Mouse (Mus musculus) heart, postnatal 0 days (tissue): ENCODE measurements around the gene Pcf11. TPM values are rescaled to one million over a fixed set of nuclear protein-coding genes. Genes with fewer than 3 reads are reported as not detected.

Source experiments
- ATAC-seq: fragments of 200-750 bp; cut with Nextera tagmentation; 2 replicates; pipeline ENCODE4 v1.8.0; 2017; ENCODE audit warnings: low read depth, moderate number of reproducible peaks, moderate library complexity; ENCODE audit not compliant: insufficient read depth
- DNase-seq: peaks from one replicate; pipeline ENCODE4 v3.0.0-alpha.2; 2016; ENCODE audit warnings: low spot score
- H3K27ac ChIP-seq: fragments of 300-500 bp; sonication (generic); 2 replicates; pipeline ENCODE4 v1.5.1; 2014; ENCODE audit warnings: low read depth, mild to moderate bottlenecking
- H3K27me3 ChIP-seq: fragments of 300-500 bp; sonication (generic); 2 replicates; pipeline ENCODE4 v1.6.1; 2014; ENCODE audit warnings: low read length, mixed read lengths; ENCODE audit not compliant: control insufficient read depth, insufficient read depth
- H3K36me3 ChIP-seq: fragments of 300-500 bp; sonication (generic); replicated peaks from 2 replicates; pipeline ENCODE4 v1.6.1; 2014; ENCODE audit warnings: low read length, mixed read lengths; ENCODE audit not compliant: control insufficient read depth, insufficient read depth
- H3K4me1 ChIP-seq: fragments of 300-500 bp; sonication (generic); 2 replicates; pipeline ENCODE4 v1.6.1; 2014; ENCODE audit warnings: antibody characterized with exemption; ENCODE audit not compliant: control insufficient read depth, insufficient read depth
- H3K4me2 ChIP-seq: fragments of 300-500 bp; sonication (generic); 2 replicates; pipeline ENCODE4 v1.6.1; 2014; ENCODE audit warnings: low read depth, mild to moderate bottlenecking, low read length, moderate library complexity
- H3K4me3 ChIP-seq: fragments of 300-500 bp; sonication (generic); 2 replicates; pipeline ENCODE4 v1.5.1; 2014; ENCODE audit warnings: low read depth, low read length
- H3K9ac ChIP-seq: fragments of 300-500 bp; sonication (generic); replicated peaks from 2 replicates; pipeline ENCODE4 v1.6.1; 2014; ENCODE audit warnings: low read depth, low read length, mixed read lengths
- H3K9me3 ChIP-seq: fragments of 300-500 bp; sonication (generic); replicated peaks from 2 replicates; pipeline ENCODE4 v1.6.1; 2016; ENCODE audit warnings: low read length; ENCODE audit not compliant: control insufficient read depth
- CTCF ChIP-seq: IDR thresholded peaks from 2 replicates; pipeline ENCODE4 v1.5.1; 2016; ENCODE audit warnings: antibody characterized with exemption, control low read depth, low read depth
- EP300 ChIP-seq: IDR thresholded peaks from 2 replicates; pipeline ENCODE4 v1.6.1; 2016; ENCODE audit warnings: antibody characterized with exemption, low read depth
- WGBS: fragments of 180-500 bp; shearing (Covaris S2); extraction: QIAGEN DNeasy Blood & Tissue Kit; methylation state at CpG from one replicate; pipeline ENCODE4 v1.1.7; 2014; 5-methylcytosine and 5-hydroxymethylcytosine counted together
- polyA plus RNA-seq: library from polyadenylated mRNA; unstranded; fragments of >200 nt; fragmentation: Nextera tagmentation; extraction: Ambion mirVana; gene quantifications from 2 replicates; pipeline ENCODE4 v1.2.1, GENCODE M21; 2015
- total RNA-seq: library from RNA; depleted of rRNA; stranded (reverse); fragments of >200 nt; gene quantifications from 2 replicates; pipeline ENCODE4 v1.2.3, GENCODE M21; 2014; ENCODE audit warnings: low replicate concordance; rRNA removed

Pcf11 gene
- total RNA-seq (10.6 and 26.2 TPM in 2 replicates), polyA plus RNA-seq (9.6 and 10.5 TPM in 2 replicates)

GRCm38 (mm10) chr7:92669507-92670471 is at the start of gene Pcf11:
Gene Pcf11 (minus strand): TSS chr7:92669934.
- Histone ChIP-seq H3K4me2 (peak within 1 kb of the TSS; percentile 90), H3K4me3 (peak within 1 kb of the TSS; percentile 96), H3K9ac (peak within 1 kb of the TSS; percentile 99), H3K36me3 (no peaks in the 10 kb centered on the region), H3K4me1 (peaks cover 13% of the 10 kb centered on the region), H3K9me3 (0 out of 2 replicates have a peak, but pooled peaks cover 3% of the 10 kb centered on the region), H3K27me3 (no peaks in the 10 kb centered on the region), H3K27ac (peak within 1 kb of the TSS; percentile 97)
- DNase-seq (peak; percentile 99), ATAC-seq (peak; percentile 97)
- TF ChIP-seq CTCF (no peak), EP300 (no peak)
- WGBS: under 1% methylated on average over 87 of the region's 88 CpGs

DNA sequence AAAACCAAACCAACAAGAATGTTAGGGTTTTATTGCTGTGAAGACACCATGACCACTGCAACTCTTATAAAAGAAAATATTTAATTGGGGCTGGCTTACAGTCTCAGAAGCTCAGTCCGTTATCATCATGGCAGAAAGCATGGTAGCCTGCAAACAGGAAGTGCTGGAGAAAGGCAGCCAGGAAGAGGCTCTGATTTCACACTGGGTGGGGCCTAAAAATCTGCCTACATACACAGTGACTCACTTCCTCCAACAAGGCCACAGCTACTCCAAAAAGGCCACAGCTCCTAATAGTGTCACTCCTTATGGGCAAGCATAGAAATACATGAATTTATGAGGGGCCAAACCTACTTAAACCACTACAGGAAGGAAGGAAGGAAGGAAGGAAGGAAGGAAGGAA is 45.3 kb upstream of the Pcf11 start:
- H3K27me3 ChIP-seq: no peaks in the 10 kb centered on the region
- H3K4me2 ChIP-seq: no peak overlapping the region
- H3K4me1 ChIP-seq: no peaks in the 10 kb centered on the region
- H3K27ac ChIP-seq: no peak overlapping the region
- H3K9ac ChIP-seq: no peak overlapping the region
- ATAC-seq (no peak), DNase-seq (no peak)
- TF ChIP-seq CTCF (no peak), EP300 (no peak)
- no peaks in the 10 kb centered on the region for H3K9me3 ChIP-seq
- no peaks in the 10 kb centered on the region for H3K36me3 ChIP-seq
- no peak overlapping the region for H3K4me3 ChIP-seq
- WGBS: 66% methylated on average over 1 of the region's 1 CpGs

- Histone ChIP-seq H3K4me3 (no peak overlapping the region), H3K27ac (no peak overlapping the region), H3K9ac (no peak overlapping the region), H3K36me3 (no peaks in the 10 kb centered on the region), H3K9me3 (no peaks in the 10 kb centered on the region), H3K4me1 (no peaks in the 10 kb centered on the region), H3K27me3 (no peaks in the 10 kb centered on the region), H3K4me2 (no peak overlapping the region)
- no peak for DNase-seq
- WGBS: 68% methylated on average over 3 of the region's 3 CpGs
- ATAC-seq: no peak
- TF ChIP-seq CTCF (no peak), EP300 (no peak)
Observed at GRCm38 (mm10) chr7:92711593-92711992, 41.9 kb upstream of the Pcf11 start.

DNA sequence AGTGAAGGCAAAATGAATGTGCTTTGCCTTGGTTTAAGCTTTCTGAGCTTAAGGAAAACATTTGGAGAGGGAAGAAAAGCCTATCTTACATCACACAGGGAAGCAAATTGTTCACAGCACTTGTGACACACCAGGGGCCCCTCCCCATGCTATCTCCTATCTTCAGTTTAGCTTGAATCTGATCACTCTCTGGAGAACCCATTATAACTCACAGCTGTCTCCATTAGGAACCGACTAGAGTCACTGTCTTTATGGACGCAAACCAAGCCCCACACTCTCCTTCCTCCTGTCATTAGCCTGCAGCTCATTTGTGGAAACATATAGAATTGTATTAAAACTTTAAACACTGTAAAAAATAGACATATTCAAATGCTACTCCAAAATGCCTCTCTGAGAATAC is 39.8 kb upstream of the Pcf11 start:
- H3K4me1 ChIP-seq: no peaks in the 10 kb centered on the region
- WGBS: 31% methylated on average over 2 of the region's 2 CpGs
- no peak overlapping the region for H3K27ac ChIP-seq
- no peaks in the 10 kb centered on the region for H3K36me3 ChIP-seq
- no peak overlapping the region for H3K4me3 ChIP-seq
- no peaks in the 10 kb centered on the region for H3K9me3 ChIP-seq
- DNase-seq (no peak), ATAC-seq (no peak)
- TF ChIP-seq CTCF: no peak
- TF ChIP-seq EP300: no peak
- no peak overlapping the region for H3K4me2 ChIP-seq
- H3K9ac ChIP-seq: no peak overlapping the region
- H3K27me3 ChIP-seq: no peaks in the 10 kb centered on the region

- H3K4me2 ChIP-seq: peak overlapping the region; percentile 60
- no peak for TF ChIP-seq EP300
- no peaks in the 10 kb centered on the region for H3K4me1 ChIP-seq
- ATAC-seq (no peak), DNase-seq (no peak)
- no peak overlapping the region for H3K27ac ChIP-seq
- peak overlapping the region; percentile 30 for H3K4me3 ChIP-seq
- no peaks in the 10 kb centered on the region for H3K36me3 ChIP-seq
- 33% methylated on average over 12 of the region's 12 CpGs for WGBS
- no peaks in the 10 kb centered on the region for H3K9me3 ChIP-seq
- no peaks in the 10 kb centered on the region for H3K27me3 ChIP-seq
- H3K9ac ChIP-seq: peak overlapping the region; percentile 25; the same call in 1 of the 2 replicates
Observed at GRCm38 (mm10) chr7:92706711-92707110, 37.0 kb upstream of the Pcf11 start.
